Mouse (Mus musculus) left cerebral cortex, adult 11 months (tissue): Measurements from ENCODE around the gene Foxp1.

Experiments used
- DNase-seq: peaks from one replicate; pipeline ENCODE4 v3.0.0; 2022; ENCODE audit warnings: low spot score

Foxp1 gene

GRCm38 (mm10) chr6:99439214-99439877, 83.2 kb downstream of the Foxp1 start:
- no peak for DNase-seq

- no peak for DNase-seq
These were observed 86.2 kb downstream of the Foxp1 start for GRCm38 (mm10) chr6:99436371-99436770.

GRCm38 (mm10) chr6:99435140-99435539, 87.4 kb downstream of the Foxp1 start:
- no peak for DNase-seq

GRCm38 (mm10) chr6:99433006-99433405, 89.5 kb downstream of the Foxp1 start:
- DNase-seq: no peak

- no peak for DNase-seq
These were observed 90.6 kb downstream of the Foxp1 start for GRCm38 (mm10) chr6:99431941-99432340.

- no peak for DNase-seq
These were observed 92.0 kb downstream of the Foxp1 start for GRCm38 (mm10) chr6:99430560-99430959.

- DNase-seq: no peak
These were observed 93.0 kb downstream of the Foxp1 start for GRCm38 (mm10) chr6:99429378-99430131.

- no peak for DNase-seq
These were observed 93.6 kb downstream of the Foxp1 start for GRCm38 (mm10) chr6:99428961-99429360.

GRCm38 (mm10) chr6:99427301-99427700, 95.2 kb downstream of the Foxp1 start:
- no peak for DNase-seq

GRCm38 (mm10) chr6:99425044-99425443, 97.5 kb downstream of the Foxp1 start:
- DNase-seq: no peak

GRCm38 (mm10) chr6:99420666-99421065, 101.9 kb downstream of the Foxp1 start:
- no peak for DNase-seq

GRCm38 (mm10) chr6:99412598-99412997, 109.9 kb downstream of the Foxp1 start:
- no peak for DNase-seq

- no peak for DNase-seq
These were observed 112.9 kb downstream of the Foxp1 start for GRCm38 (mm10) chr6:99409602-99410001.

- DNase-seq: no peak
These were observed 113.6 kb downstream of the Foxp1 start for GRCm38 (mm10) chr6:99408880-99409279.

GRCm38 (mm10) chr6:99403755-99404390, 118.6 kb downstream of the Foxp1 start:
- no peak for DNase-seq

- no peak for DNase-seq
These were observed 119.6 kb downstream of the Foxp1 start for GRCm38 (mm10) chr6:99402941-99403340.

GRCm38 (mm10) chr6:99402370-99402769, 120.2 kb downstream of the Foxp1 start:
- DNase-seq: no peak

- DNase-seq: no peak
These were observed 120.7 kb downstream of the Foxp1 start for GRCm38 (mm10) chr6:99401801-99402200.

GRCm38 (mm10) chr6:99401211-99401610, 121.3 kb downstream of the Foxp1 start:
- DNase-seq: no peak

- no peak for DNase-seq
These were observed 126.8 kb downstream of the Foxp1 start for GRCm38 (mm10) chr6:99395745-99396144.

- DNase-seq: no peak
These were observed 127.7 kb downstream of the Foxp1 start for GRCm38 (mm10) chr6:99394801-99395200.

- DNase-seq: no peak
These were observed 130.0 kb downstream of the Foxp1 start for GRCm38 (mm10) chr6:99392484-99392883.
